Mouse (Mus musculus) C2C12 (cell line): ENCODE data around the gene Pold2. TPM values are rescaled to one million over a fixed set of nuclear protein-coding genes. Genes with fewer than 3 reads are reported as not detected.

Experiments used
- H3K27me3 ChIP-seq: one replicate; pipeline ENCODE4 v1.6.1; 2011; ENCODE audit not compliant: control insufficient read depth, insufficient read depth, insufficient read length
- H3K36me3 ChIP-seq: one replicate; pipeline ENCODE4 v1.6.1; 2011; ENCODE audit not compliant: control insufficient read depth, insufficient read depth
- H3K4me3 ChIP-seq: one replicate; pipeline ENCODE4 v1.5.1; 2011; ENCODE audit warnings: mild to moderate bottlenecking, control low read depth; ENCODE audit not compliant: poor library complexity, insufficient read depth, severe bottlenecking
- H3K79me2 ChIP-seq: one replicate; pipeline ENCODE4 v1.6.1; 2011; ENCODE audit not compliant: control insufficient read depth, insufficient read depth
- H3K79me3 ChIP-seq: one replicate; pipeline ENCODE4 v1.6.1; 2011; ENCODE audit warnings: low read depth, control low read depth
- H3ac ChIP-seq: one replicate; pipeline ENCODE3; 2011; ENCODE audit warnings: low read depth; ENCODE audit not compliant: control insufficient read depth, insufficient read length
- CEBPB ChIP-seq: IDR thresholded peaks from one replicate; pipeline ENCODE4 v1.6.1; 2011; ENCODE audit warnings: low read depth, mild to moderate bottlenecking, control low read depth, moderate library complexity
- CTCF ChIP-seq: IDR thresholded peaks from one replicate; pipeline ENCODE4 v1.5.1; 2011; ENCODE audit not compliant: control insufficient read depth, insufficient read depth, insufficient read length
- FOSL1 ChIP-seq: IDR thresholded peaks from one replicate; pipeline ENCODE4 v1.8.0; 2011; ENCODE audit warnings: mild to moderate bottlenecking, low read length; ENCODE audit not compliant: poor library complexity, insufficient read depth, severe bottlenecking
- MAX ChIP-seq: IDR thresholded peaks from one replicate; pipeline ENCODE4 v1.6.1; 2011; ENCODE audit warnings: mild to moderate bottlenecking, control low read depth
- MYOD1 ChIP-seq: IDR thresholded peaks from one replicate; pipeline ENCODE4 v1.6.1; 2011; ENCODE audit warnings: low read depth; ENCODE audit not compliant: control insufficient read depth, insufficient read length
- MYOG ChIP-seq: IDR thresholded peaks from one replicate; pipeline ENCODE4 v1.6.1; 2011; ENCODE audit not compliant: control insufficient read depth, insufficient read length; ENCODE audit errors: extremely low read depth
- USF1 ChIP-seq: IDR thresholded peaks from one replicate; pipeline ENCODE4 v1.6.1; 2011; ENCODE audit warnings: low read depth, mild to moderate bottlenecking, control low read depth, moderate library complexity
- polyA plus RNA-seq: library from polyadenylated mRNA; unstranded; fragments of >200 nt; fragmentation: generic; extraction: Trizol; gene quantifications from one replicate; pipeline ENCODE4 v1.2.1, GENCODE M21; 2012; ENCODE audit warnings: missing spikeins

The Pold2 gene
- polyA plus RNA-seq, 1 experiment = 154 TPM

DNA sequence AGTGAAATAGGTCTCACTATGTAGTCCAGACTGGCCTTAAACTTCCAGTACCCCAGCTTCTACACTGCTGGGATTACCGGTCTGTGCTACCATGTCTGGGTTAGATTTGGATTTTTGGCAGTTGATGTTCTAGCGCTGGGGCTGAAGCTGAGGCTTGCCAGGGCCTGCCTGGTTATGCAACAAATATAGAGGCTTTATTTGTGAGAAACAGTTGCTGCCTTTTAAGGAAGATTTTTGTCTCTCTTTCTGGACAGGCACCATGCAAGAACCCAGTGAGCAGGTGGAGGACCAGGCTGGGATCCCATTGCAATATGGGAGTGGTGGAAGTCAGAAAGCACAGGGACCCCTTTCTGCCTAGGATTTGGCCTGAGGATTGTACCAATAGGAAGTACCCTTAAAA, 36.3 kb downstream of the Pold2 start:
- Histone ChIP-seq H3K79me3 (no peaks in the 10 kb centered on the region), H3K4me3 (no peak overlapping the region), H3K79me2 (no peaks in the 10 kb centered on the region), H3K27me3 (no peaks in the 10 kb centered on the region), H3ac (no peak overlapping the region), H3K36me3 (no peaks in the 10 kb centered on the region)
- TF ChIP-seq CTCF (no peak), CEBPB (no peak), MYOG (no peak), MAX (no peak), USF1 (no peak), FOSL1 (no peak), MYOD1 (no peak)

DNA sequence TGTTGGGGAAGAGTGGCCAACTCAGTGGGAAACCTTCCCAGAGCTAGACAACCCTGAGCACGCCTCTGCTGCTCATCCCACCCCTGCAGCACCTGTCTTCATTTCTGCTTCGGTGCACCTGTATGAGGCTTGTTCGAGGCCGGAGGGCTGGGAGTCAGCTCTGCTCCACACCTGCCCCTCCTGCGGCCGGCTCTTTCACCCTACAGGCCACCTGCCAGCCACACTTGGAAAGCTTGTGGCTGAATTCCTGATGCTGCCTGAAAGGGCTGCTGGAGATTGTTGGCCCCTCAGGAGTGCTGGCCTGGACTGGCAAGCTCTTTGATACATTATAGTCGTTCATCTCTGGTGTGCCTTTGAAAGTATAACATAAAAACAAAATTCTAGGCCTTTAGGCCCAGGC, 37.7 kb downstream of the Pold2 start:
- TF ChIP-seq MYOG (no peak), MYOD1 (no peak), FOSL1 (no peak), CEBPB (no peak), MAX (no peak), CTCF (no peak), USF1 (no peak)
- Histone ChIP-seq H3K79me3 (no peaks in the 10 kb centered on the region), H3K4me3 (no peak overlapping the region), H3K27me3 (no peaks in the 10 kb centered on the region), H3ac (no peak overlapping the region), H3K36me3 (no peaks in the 10 kb centered on the region), H3K79me2 (no peaks in the 10 kb centered on the region)

DNA sequence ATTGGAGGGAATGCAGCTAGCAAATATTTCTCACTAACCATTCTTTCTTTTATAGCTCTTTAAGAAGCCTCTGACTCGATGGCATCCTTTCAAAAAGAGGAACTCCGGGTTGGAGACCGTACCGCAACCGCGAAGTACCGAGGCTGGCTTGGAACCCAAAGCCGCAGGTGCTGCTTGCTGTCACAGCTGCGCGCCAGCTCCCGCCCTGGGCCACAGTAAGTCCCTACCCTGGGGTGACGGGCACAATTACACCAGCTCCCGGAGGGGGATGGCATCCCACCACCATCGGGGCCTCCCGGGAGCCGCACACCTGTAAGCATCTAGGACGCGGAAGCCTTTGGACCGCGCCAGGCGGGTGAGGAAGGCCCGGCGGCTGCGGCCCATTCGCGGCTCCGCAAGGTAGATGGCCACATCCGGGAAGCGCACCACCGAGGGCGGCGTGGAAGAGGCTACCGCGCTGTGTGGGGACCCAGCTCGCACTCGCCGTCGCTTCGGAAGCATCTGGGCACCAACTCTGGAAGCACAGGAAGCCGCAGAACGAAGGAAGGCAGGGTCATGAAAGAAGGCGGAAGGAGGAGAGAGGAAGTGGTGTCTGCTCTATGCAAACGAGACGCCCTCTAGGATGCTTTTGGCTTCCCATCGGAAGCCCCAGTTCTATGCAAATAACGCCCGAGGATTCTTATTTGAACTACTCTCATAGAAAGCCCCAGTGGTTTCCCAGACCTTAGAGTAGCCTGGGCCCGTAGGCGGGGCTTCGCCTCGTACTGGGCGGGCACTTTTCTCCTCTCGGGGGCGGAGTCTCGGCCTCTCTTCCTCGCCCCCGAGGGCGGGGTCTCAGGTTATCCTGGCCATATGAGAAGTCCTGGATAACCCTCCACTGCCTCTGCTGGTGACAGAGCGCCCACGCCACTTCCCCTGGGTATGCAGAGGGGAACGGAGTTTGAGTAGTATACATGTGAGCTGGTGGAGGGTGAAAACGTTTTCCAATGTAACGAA, 40.5 kb downstream of the Pold2 start, which contains the start of gene Polm:
Polm (minus strand) TSS at position 766 of the 996 bp plus-strand sequence.
- Histone ChIP-seq H3K4me3 (peak within 1 kb of the TSS; percentile 55), H3K79me3 (no peaks in the 10 kb centered on the region), H3K27me3 (no peaks in the 10 kb centered on the region), H3K36me3 (peaks cover 16% of the 10 kb centered on the region), H3K79me2 (no peaks in the 10 kb centered on the region), H3ac (peak within 1 kb of the TSS; percentile 61)
- peak; percentile 59 for TF ChIP-seq MYOD1
- peak; percentile 48 for TF ChIP-seq CTCF
- no peak for TF ChIP-seq MYOG

DNA sequence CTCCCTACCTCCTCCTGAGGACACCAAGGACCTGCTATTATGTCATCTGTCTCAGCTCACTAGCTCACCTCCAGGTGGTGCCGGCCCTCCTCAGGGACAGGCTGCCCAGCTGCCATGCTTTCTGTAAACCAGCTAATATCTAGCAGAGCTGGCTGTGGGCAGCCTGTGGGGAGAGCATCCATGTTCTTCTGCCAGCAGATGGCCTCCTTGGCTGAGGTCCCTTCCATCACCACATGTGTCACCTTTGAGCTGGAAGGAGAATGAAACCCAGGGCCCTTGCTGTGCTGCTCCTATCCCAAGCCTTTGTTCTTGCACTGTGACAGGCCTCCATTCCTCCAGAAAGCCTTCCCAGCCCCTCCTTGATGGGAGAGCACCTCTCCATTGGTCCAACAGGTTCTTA, 42.0 kb downstream of the Pold2 start:
- Histone ChIP-seq H3K27me3 (no peaks in the 10 kb centered on the region), H3ac (no peak overlapping the region), H3K79me3 (no peaks in the 10 kb centered on the region), H3K79me2 (no peaks in the 10 kb centered on the region), H3K4me3 (no peak overlapping the region), H3K36me3 (peaks cover 29% of the 10 kb centered on the region)
- peak; percentile 86 for TF ChIP-seq MAX
- no peak for TF ChIP-seq MYOD1
- peak; percentile 58 for TF ChIP-seq CTCF

DNA sequence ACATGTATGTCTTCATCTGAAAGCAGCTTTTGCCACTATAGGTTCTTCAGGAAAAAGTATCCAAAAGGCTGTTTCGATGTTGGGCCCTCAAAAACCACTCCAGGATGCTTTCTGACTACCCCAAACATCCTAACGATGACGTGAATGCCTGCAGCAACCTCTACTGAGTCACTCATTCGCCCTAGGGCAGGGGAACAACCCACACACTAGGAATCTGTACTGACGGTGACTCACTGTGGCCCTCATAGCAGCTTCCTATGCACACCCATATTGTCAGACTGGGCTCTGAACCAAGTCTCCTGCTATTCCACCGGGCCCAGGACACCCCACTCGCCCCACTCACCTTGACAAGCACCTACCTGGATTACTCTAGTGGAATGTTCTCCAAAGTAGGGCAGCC, 43.0 kb downstream of the Pold2 start:
- H3K79me3 ChIP-seq = no peaks in the 10 kb centered on the region
- no peaks in the 10 kb centered on the region for H3K79me2 ChIP-seq
- TF ChIP-seq MYOG (no peak), CTCF (no peak), MAX (peak; percentile 58), MYOD1 (no peak), CEBPB (no peak), USF1 (no peak), FOSL1 (peak; percentile 53)
- no peaks in the 10 kb centered on the region for H3K27me3 ChIP-seq
- H3K4me3 ChIP-seq = no peak overlapping the region
- H3K36me3 ChIP-seq = peaks cover 37% of the 10 kb centered on the region
- no peak overlapping the region for H3ac ChIP-seq

DNA sequence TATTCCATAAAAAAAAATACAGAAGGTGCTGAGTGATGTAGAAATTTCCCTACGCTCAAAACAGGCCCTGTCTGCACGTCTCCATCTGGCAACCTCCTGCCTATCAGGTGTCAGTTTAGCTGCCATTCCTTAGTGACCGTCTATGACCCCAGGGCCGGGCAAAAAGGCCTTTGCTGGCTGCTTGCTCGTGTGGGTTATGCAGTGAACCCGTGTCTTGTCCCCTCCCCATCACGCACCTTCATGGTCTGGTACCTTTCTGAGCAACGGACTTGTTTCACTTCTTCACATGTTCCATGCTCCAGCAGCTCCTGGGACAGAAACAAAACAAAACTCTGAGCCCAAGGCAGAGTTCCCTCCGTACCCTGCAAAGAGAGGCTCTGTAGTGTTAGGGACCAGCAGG, 43.6 kb downstream of the Pold2 start:
- Histone ChIP-seq H3ac (no peak overlapping the region), H3K79me2 (no peaks in the 10 kb centered on the region), H3K79me3 (no peaks in the 10 kb centered on the region), H3K4me3 (no peak overlapping the region), H3K36me3 (peaks cover 37% of the 10 kb centered on the region), H3K27me3 (no peaks in the 10 kb centered on the region)
- no peak for TF ChIP-seq MYOD1
- no peak for TF ChIP-seq FOSL1
- no peak for TF ChIP-seq MAX
- no peak for TF ChIP-seq CTCF
- no peak for TF ChIP-seq USF1
- TF ChIP-seq MYOG = no peak
- TF ChIP-seq CEBPB = no peak
